Mouse (Mus musculus) lung, postnatal 14 days (tissue): ENCODE data around the gene Mrpl43.

ENCODE experiments used
- DNase-seq: peaks from one replicate; pipeline ENCODE4 v3.0.0; 2021

Mrpl43 gene

DNA sequence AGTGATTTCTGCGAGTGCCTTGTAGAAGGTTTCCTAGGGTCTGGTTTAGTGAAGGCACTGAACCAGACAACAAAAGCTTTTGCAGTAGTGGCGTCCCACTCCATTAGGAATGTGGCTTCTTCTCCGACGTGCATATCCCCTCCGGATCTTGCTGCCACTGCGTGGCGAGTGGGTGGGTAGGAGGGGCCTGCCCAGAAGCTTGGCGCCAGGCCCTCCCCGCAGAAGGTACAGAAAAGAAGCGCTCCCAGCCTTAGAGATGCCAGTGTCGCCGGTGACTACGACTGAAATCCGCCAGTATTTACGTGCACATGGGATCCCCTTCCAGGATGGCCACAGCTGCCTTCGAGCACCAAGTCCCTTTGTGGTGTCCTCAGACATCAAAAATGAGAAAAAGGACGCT lies 779 bp upstream of the Mrpl43 start:
- DNase-seq, result no peak

DNA sequence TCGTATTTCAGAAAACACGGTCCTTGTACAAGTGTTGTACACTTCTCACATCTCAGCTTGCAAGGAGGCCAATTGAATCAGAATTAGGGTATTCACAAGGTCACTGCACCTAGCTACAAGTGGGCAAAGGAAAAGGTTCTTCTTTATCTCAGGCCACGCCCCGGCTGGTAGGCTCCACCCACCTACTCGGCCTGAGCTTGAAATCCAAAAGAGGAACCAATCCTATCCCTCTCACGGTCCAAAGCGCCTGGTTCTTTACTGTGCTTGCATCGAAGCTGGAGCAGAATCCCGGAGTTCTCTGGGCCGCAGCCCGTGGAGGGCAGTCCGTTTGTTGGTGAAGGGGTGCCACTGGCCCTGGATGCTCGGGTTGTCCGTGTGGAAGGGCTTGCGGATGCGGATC lies 798 bp downstream of the Mrpl43 start, which contains the start of gene Twnk:
TSS of gene Twnk (plus strand) at position 220 of the 400 bp plus-strand sequence.
- DNase-seq, result peak; percentile 62

DNA sequence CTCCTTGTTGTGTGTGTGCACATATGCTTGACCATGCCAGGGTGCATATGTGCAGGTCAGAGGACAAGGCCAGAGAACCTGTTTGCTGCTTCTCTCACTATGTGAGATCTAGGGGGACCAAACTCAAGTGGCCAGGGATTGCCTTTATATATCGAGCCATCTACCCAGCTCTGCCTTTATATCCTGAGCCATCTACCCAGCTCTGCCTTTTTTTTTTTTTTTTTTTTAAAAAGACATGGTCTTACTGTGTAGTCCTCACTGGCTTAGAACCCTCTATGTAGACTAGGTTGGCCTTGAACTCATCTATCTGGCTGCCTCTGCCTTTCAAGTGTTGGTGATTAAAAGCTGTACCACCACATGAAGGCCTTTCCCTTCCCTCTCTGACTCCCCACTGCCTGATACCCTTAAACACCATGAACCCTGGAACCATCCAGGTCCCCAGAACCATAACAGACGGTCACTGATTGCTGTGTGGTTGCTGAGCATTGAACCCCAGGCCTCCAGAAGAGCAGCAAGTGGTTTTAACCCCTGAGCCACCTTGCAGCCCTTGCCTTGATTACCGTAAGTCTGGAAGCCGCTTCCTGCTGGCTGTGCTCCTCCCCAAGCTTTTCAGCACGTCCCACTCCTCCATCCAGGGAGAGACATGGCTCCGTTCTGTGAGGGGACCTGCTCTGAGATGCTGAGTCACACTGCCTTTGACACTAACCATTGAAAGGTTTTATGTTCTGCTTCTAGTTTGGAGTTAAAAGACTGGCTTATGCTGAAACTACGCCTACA lies 2.3 kb downstream of the Mrpl43 start:
- no peak for DNase-seq

DNA sequence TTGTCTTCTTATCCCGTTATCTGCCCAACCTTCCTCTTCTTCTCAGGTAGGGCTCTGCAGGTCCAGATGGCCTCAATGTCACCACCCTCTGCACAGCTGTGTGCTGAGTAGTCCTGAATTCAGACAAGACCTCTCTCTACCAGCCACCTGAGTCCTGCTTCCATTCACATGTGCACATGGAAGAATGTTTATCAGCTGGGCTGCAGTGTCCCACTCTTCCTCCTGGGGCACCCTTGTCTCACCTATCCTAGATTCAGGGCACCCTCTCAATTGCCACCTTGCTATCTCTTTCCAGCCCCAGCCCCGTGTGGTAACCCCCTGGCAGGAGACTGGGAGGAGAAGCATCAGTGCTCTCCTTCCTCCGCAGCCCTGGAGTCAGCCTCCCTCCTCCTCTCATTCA lies 3.9 kb downstream of the Mrpl43 start:
- no peak for DNase-seq

DNA sequence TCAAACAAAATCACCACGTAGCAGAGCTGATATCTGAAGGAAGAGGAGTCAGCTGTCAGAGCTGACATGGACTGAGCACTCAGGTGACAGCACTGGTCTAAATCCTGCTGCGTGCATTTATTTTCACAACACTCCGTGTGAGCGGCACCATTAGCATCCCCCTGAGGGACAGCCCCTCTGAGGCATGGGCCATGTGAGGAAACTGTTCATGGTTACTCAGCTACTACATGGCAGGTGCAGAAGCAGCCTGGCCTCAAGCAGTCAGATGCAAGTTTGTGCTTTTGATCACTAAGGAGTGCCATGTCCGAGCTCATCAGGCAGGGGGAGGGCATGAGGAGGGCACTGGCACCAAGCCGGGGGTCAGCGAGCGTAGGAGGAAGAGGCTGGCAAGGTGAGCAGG lies 6.6 kb downstream of the Mrpl43 start:
- no peak for DNase-seq

DNA sequence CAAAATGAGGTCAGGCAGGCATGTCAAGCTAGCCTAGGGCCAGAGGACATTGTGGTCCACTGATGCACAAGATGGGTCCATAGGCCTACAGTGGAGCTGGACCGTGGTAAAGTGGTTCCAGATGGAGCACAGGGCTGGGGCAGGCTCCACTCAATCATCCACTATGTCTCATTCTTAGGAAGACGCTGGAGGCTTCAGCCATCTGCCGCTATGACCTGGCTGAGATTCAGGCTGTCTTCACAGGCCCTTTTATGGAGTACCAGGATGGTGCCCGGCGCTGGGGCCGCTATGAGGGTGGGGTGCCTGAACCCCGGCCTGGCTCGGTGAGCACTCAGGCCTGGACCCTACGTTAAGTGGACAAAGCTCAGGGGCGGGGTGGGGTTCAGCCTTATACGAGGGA lies 8.5 kb downstream of the Mrpl43 start:
- no peak for DNase-seq

DNA sequence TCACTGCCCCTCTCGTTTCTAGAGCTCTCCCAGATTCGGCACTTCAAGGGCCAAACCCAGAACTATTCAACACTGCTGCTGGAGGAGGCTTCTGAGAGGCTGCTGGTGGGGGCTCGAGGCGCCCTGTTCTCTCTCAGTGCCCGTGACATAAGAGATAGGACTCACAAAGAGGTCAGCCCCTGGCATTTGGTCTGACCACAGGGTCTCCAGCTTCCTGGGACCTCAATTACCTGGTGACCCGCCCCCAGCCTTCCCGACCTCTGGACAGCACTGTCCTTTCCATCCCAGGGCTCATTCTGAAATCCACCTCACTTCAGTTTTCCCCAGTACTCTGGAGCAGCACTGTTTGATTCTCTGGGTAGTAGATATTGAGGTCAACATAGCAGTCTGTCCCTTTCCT lies 13.5 kb downstream of the Mrpl43 start:
- DNase-seq, result no peak

DNA sequence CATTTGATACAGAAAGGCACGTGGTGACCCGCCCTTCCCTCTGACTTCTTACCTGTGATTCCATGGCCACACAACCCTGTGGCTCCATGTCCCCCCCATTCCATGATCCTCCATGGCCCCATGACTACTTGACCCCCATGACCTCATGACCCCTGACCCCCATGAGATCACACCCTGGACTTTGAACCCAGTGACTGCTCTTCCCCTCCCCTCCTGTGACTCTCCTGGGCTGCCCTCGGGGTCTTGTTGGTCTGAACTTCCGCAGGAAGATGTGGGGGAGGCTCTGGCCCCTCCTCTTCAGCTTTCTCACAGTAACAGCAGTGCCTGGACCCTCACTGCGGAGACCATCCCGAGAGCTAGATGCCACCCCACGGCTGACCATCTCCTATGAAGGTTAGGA lies 14.0 kb downstream of the Mrpl43 start:
- no peak for DNase-seq

DNA sequence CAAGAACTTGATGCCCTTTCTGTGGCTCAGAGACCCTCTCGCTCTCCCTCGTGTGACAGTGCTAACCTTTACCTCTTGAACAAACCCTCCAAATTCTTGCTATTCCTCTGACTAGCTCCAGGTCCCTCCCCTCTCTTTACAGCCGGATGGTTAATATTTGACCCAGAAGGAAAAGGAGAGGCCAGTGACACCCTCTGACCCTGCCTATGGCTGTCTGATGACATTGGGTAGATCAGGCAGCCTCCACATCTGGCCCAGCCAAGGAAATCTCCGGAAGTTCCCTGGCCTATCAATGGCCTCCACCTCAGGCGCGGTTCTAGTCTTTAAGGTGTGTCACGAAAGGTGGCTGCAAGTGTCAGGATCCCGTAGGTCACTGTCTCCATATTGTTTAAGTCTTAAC lies 15.2 kb downstream of the Mrpl43 start:
- DNase-seq, result no peak

DNA sequence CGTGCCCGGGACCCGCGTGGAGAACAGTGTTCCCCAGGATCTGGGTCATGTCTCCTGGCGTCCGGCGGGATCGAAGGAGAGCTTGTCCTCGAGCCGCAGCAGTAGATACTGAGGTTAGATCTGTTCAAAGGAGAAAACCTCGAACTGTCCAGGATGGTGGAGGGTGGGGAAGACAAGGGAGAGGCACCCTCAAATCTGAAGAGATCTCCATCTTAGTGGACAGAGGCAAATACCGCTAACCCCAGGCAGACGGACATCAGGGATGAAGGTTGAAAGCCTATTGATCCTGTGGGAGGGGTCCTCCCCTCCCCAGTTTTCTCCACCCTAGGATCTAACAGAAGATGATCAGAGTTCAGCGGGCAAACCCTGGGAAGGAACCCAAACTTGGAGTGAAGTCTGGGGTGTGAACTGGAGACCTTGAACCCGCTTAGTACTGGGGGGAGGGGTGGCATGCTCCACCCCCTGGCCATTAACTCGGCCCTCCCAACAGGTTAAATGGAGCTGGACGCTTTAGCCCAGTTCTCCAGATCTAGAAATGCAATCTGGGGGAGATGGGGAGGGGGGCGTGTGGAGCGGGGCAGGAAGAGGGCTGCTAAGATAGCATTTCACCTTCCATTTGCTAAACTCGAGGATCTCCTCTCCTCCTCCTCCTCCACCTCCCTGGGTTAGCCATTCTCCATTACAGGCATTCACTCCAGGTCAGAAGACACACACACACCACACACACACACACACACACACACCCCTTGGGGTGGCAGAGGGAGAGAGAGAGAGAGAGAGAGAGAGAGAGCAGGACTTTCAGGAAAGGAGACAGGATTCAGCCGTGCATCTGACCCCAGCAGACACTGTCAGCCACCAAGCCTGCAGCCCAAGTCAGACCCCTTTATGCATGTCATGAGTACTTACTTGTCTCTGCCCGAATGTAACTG lies 16.4 kb downstream of the Mrpl43 start:
- DNase-seq, result no peak

DNA sequence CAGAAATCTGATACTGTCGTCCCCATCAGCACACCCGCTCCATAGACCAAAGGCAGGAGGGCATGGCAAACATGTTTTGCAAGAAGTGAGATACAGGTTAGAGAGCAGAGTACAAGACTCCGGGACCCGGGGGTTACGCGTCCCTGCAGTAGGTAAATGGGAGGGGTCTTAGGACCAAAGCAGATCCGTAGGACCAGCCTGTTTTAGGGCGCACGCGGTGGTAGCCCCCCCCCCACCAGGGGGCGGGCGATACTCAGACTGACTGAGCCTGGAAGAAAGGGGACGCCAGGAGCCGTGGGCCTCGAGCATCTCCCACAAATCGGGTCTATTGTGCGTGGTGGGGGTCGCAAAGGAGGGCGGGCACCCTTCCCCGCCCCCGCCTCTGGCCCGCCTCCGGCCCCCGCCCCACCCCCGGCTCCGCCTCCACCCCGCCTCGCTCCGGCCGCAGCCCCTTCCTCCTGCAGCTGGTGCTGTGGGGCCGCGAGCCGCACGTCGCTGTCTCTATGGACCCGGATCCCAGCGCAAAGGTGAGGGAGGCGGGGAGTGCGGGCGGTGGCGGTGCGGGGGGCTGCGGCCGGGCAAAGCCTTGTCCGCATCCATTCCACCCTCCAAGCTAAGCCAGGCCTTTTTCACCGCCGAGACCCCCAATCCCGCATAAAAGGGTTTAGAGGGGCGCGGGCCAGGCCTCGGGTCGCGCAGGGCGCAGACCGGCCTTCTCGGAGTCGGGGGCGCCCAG lies 17.2 kb downstream of the Mrpl43 start, which contains the start of gene Sema4g:
TSS of gene Sema4g (plus strand) at position 271 of the 736 bp plus-strand sequence.
- DNase-seq, result no peak

DNA sequence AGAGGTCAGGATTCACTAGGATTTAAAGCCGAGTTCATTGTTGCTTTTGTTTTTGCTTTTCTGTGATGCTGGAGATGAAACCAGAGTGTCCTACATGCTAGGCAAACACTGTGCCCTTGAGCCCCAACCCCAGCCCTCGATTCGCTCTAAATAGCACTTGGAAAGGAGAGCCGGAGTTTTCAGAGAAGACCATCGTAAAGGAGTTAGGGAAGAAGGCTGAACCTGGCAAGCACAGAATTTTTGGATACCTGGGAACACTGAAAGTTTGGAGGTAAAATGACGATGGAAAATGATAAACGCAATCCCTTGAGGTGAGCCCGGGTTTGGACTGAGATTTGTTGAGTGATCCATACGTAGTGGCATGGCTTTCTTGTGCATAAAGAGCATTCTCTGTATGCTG lies 17.9 kb downstream of the Mrpl43 start:
- no peak for DNase-seq

DNA sequence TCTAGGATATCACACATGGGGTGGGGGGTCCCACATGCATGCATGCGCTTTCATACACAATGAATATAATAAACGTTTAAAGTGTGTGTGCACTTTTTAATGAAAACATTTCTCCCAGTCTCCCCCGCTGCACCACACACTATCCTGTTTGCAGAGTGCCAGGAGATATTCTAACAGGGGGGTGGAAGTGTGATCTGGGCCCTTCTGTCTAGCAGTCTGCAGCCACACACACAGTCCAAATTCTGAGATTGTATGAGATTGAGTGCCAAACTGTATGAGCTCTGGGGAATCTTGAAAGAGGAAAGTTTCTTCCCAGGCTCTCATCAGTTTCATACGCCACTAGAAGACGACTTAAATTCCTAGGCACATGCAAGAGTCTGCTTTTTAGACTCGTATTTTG lies 18.4 kb downstream of the Mrpl43 start:
- DNase-seq, result no peak

DNA sequence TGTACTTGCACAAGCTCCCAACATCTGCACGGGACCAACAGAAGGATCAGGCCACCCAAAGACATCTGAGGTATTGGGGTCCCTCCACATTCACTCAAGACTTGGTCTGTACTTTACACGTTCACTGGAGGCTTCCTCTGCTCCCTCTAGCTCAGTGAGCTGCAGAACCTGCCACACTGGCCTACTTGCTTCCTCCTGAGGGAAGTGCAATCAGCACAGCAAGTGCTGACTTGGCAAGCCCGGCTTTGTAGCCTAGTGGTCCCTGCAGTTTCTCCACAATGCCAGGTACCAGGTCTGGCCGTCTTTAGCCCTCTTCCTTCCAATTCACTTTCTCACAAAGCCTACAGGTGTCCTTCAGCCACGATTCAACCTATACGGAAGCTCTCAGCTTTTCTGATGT lies 19.2 kb downstream of the Mrpl43 start:
- DNase-seq, result no peak

DNA sequence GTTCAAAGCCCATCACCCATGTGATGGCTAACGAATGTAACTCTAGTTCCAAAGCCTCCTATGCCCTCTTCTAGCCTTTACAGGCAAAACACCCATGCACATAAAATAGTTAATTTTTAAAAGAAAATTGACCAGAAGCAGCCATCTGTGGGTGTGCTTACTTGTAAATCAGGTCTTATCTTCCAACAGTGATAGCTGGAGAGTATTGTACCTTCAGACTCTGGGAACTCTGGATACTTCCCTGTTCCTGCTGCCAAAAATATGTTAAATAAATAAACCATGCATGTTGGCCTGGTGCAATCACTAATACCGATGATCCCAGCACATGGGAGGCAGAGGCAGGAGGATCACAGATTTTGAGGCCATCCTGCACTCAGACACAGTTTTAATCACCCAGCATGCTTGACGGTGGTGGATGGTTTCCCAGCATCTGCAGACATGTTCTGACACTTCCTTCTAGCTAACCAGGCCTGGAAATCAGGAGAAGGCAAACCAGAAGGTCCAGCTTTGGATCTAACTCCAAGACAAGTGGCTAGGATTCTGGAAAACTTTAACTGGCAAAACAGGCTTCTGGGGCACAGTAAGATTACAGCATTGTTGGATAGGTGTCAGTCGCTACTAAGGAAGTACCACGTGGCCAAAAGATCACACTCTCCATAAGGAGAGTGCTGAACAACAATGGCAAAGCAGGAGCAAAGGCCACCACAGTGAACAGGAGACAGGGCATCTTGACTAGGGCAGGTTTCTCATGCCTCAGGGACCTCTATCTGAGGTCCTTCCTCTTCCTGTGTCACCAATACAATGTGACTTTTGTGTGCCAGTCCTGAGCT lies 20.9 kb downstream of the Mrpl43 start:
- DNase-seq, result no peak

DNA sequence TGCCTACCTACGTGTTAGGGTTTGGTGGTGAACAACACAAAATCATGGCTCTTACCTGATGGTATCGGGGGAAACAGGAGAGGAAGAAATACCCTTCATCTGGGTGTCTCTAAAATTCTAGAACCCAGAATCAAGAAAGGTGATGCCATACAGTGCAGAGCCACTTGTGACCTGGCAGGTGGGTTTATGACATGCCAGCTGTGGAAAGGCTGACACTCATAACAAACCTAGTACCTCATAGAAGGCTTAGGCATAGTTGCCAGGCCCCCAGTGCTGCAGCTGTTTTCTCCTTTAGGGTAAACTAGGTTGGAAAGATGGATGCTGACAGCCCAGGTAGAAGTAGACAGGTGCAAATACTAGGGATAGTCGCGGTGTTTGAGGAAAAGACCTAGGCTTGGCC lies 21.8 kb downstream of the Mrpl43 start:
- no peak for DNase-seq

DNA sequence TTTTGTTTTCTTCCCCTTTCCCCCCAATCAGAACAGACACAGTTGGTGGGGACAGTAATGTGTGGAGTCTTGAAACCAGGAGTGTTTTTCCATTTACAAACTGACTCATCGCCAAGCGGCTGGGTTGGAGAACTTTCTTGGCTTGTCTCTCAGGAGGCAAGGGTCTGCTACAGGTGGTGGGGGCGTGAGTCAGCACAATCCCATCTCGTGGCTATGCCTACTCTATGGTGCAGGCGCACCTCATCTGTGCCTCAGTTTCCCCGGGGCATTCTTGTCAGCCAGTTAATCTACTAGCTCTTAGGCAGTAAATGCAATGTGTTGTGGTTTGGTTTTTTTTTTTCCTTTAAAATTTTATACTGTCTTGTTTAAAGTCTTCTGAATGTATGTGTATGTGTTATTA lies 22.9 kb downstream of the Mrpl43 start:
- DNase-seq, result no peak

DNA sequence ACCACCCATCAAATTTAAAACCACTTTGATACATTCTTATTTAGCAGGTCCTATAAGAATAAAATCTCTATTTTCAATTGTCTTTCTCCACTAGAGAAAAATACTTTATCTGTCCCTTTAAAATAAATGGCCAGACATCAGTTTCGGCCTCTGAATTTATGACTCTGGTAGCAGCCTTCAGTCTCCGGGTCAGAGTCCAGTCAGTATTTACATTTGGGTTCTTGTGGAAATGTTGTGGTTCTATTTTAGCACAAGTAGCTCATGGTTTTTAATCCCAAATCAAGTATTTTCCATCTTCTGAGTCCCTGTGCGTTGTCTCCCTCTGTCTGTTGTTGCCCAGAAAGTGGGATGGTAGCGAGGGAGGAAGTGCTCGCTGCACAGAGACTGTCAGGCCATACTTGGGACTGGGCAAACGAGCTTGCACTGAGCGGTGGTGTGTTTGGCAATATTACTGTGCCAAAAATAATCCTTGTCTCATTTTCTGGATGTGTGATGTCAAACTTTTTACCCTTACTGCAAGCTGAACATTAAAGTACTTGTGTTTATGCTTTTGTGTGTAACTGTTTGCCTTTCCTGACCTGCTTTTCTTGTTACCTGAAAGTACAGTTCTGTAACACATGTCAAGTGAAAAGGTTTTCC lies 23.6 kb downstream of the Mrpl43 start:
- no peak for DNase-seq

DNA sequence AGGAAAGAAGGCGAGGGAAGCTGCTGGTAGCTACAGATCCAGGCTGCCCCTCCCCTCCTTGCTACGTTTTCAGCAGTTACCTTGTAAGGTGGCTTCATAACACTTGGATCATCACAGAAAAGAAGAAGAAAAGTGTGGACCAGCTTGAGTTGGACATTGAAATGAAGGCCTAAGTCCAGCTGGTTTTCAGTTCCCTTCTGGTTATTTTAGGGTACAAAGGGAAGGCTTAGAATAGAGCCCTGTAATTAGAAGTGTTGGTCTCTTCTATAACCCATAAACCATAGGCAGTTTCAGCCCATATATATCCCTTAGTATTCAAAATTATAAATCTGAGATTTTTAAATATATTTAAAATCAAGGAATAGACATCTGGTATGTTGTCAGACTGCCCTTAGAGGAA lies 25.5 kb downstream of the Mrpl43 start:
- DNase-seq, result no peak

DNA sequence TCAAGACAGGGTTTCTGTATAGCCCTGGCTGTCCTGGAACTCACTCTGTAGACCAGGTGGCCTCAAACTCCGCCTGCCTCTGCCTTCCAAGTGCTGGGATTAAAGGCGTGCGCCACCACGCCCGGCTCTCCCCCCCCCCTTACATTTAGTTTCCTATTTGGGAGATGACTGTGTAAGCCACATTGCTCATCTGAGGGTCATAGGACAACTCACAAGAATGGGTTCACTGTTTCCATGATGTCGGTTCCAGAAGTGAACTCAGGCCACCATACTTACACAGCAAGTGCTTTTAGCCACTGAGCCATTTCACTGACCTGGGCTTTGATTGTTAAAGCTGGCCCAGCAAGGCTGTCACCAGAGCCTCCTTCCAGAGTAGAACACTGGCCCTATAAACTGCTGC lies 29.1 kb downstream of the Mrpl43 start:
- no peak for DNase-seq

DNA sequence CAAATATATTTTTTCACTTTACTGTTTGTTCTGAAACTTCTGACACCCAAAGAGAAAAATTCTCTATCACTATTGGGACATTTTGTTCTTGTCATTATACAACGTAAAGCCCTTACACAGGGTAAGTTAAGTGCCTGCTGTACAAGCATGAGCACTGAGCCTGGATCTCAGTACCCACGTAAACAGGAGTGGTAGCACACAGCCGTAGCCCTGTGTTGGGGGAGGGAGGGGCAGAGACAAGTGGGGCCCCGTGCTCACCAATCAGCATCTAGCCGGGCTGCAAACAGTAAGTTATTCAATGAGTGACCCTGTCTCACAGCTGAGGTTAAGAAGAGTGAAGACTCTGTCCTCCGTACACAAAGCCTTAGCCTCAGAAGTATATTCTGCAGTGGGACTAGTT lies 29.6 kb downstream of the Mrpl43 start:
- no peak for DNase-seq

DNA sequence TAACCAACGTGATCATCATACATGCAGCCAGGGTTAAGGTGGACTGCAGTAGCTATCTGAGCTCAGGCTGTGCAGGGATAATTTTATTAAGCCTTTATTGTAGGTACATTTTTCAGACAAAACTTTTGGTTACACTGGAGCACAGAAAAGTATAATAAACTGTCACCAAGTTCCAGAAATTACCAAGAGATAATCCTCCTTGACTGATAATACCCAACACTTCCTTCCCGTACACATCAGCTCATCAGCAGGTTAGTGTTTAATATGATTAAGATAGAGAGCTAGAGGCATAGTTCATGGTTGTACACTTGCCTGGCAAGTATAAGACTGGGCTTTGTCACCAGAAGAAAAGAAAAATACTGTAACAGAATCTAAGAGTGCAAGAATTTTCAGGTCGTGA lies 37.9 kb downstream of the Mrpl43 start:
- DNase-seq, result no peak
